Mouse (Mus musculus): ENCODE results near the gene Vmn1r44. TPM values are rescaled to one million over a fixed set of nuclear protein-coding genes. Genes with fewer than 3 reads are reported as not detected.
"Not testable (repeated sequence)": the region's sequence is repeated elsewhere in the genome, so short reads cannot be mapped to it uniquely, and the experiment has no call there.

Gene Vmn1r44
- total and polyA plus RNA-seq, 3 experiments: 0.27 TPM; not detected in 2

DNA sequence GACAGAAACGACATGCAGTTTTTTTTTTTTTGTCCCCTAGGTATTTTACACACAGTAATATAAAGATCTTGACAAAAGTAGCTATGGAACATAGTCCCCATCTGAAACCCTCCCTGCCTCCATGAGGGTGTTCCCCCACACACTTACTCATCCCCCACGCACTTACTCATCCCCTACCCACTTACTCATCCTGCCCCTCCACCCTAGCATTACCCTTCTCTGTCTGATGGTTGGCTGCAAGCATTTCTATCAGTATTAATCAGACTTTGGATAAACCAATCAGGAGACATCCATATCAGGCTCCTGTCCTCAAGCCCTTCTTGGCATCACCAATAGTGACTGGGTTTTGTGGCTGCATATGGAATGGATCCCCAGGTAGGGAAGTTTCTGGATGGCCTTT is 6.5 kb upstream of the Vmn1r44 start:
- Histone ChIP-seq H3K9me3 (replicated peaks) (no peaks in the 10 kb centered on the region), H3K4me1 (ENCODE audit: insufficient read depth, low read depth, low read length) (no peaks in the 10 kb centered on the region), H3K36me3 (replicated peaks) (no peaks in the 10 kb centered on the region), H3K27me3 (ENCODE audit: insufficient read depth, low read length) (no peaks in the 10 kb centered on the region), H3K4me3 (ENCODE audit: low read depth, low read length) (no peak overlapping the region)
- DNase-seq (ENCODE audit: low spot score) (no peak), ATAC-seq (ENCODE audit: extremely low read depth, insufficient number of reproducible peaks, low FRiP score, poor library complexity, severe bottlenecking) (no peak)
- TF ChIP-seq CTCF (IDR thresholded peaks at IDR 0.05; ENCODE audit: low read depth, low read length): no peak
- TF ChIP-seq POLR2AphosphoS5 (IDR thresholded peaks at IDR 0.05; ENCODE audit: insufficient replicate concordance, low read depth, low read length): no peak
- TF ChIP-seq TAL1 (conservative IDR thresholded peaks at IDR 0.05; ENCODE audit: low read depth, low read length): no peak
- no peak for TF ChIP-seq GATA2 (IDR thresholded peaks at IDR 0.05; ENCODE audit: borderline replicate concordance, low read depth, low read length)
- TF ChIP-seq GATA1 (IDR thresholded peaks at IDR 0.05; ENCODE audit: borderline replicate concordance, low read length): no peak

DNA sequence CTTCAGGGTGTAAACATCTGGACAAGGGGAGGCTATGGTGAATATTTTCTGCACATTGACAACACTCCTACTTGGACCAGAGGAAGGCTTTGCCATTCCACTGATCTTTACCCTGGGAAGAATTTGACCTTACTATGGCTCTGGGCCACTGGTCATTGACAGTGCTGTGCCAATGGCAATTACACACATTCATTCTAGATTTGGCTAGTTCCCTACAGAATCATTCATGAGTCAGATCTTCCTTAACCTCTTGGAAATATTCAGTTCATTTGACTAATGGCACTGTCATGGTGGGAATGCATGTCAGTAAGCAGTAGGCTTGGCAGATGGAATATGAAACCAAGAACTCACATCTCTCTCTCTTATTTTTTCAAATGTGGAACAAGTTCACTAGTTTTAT is 2.6 kb upstream of the Vmn1r44 start:
- TF ChIP-seq POLR2AphosphoS5 (IDR thresholded peaks at IDR 0.05; ENCODE audit: insufficient replicate concordance, low read depth, low read length): no peak
- no peak for TF ChIP-seq CTCF (IDR thresholded peaks at IDR 0.05; ENCODE audit: low read depth, low read length)
- TF ChIP-seq GATA2 (IDR thresholded peaks at IDR 0.05; ENCODE audit: borderline replicate concordance, low read depth, low read length): no peak
- no peak for TF ChIP-seq TAL1 (conservative IDR thresholded peaks at IDR 0.05; ENCODE audit: low read depth, low read length)
- no peak for TF ChIP-seq GATA1 (IDR thresholded peaks at IDR 0.05; ENCODE audit: borderline replicate concordance, low read length)
- no peak for ATAC-seq (ENCODE audit: extremely low read depth, insufficient number of reproducible peaks, low FRiP score, poor library complexity, severe bottlenecking)
- no peaks in the 10 kb centered on the region for H3K4me1 ChIP-seq (ENCODE audit: insufficient read depth, low read depth, low read length)
- no peaks in the 10 kb centered on the region for H3K27me3 ChIP-seq (ENCODE audit: insufficient read depth, low read length)
- no peak overlapping the region for H3K4me3 ChIP-seq (ENCODE audit: low read depth, low read length)
- H3K36me3 ChIP-seq (replicated peaks): no peaks in the 10 kb centered on the region
- no peak for DNase-seq (ENCODE audit: low spot score)
- H3K9me3 ChIP-seq (replicated peaks): no peaks in the 10 kb centered on the region

DNA sequence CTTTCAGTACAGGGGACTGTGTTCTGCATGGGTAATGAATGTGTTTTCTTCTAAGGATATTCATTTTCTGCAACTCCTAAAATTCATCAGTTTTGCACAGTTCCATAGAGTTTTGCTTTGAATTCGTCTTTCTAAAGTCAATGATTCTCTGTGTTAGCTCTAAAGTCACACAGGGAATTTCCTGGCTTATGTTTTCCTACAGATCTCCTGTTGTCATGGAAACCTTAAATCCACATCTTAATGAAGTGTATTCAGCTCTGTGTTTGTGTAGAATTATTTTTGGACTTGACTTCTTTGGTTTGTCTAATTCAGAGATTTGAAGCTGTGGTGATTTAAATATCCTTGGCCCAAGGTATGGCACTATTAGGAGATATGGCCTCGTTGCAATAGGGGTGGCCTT is 352 bp downstream of the Vmn1r44 start:
- TF ChIP-seq CTCF (IDR thresholded peaks at IDR 0.05; ENCODE audit: low read depth, low read length): no peak
- TF ChIP-seq GATA1 (IDR thresholded peaks at IDR 0.05; ENCODE audit: borderline replicate concordance, low read length): no peak
- no peak for TF ChIP-seq TAL1 (conservative IDR thresholded peaks at IDR 0.05; ENCODE audit: low read depth, low read length)
- DNase-seq (ENCODE audit: low spot score) (no peak), ATAC-seq (ENCODE audit: extremely low read depth, insufficient number of reproducible peaks, low FRiP score, poor library complexity, severe bottlenecking) (no peak)
- Histone ChIP-seq H3K4me1 (ENCODE audit: insufficient read depth, low read depth, low read length) (no peaks in the 10 kb centered on the region), H3K4me3 (ENCODE audit: low read depth, low read length) (no peak overlapping the region), H3K9me3 (replicated peaks) (no peaks in the 10 kb centered on the region), H3K36me3 (replicated peaks) (no peaks in the 10 kb centered on the region), H3K27me3 (ENCODE audit: insufficient read depth, low read length) (no peaks in the 10 kb centered on the region)

DNA sequence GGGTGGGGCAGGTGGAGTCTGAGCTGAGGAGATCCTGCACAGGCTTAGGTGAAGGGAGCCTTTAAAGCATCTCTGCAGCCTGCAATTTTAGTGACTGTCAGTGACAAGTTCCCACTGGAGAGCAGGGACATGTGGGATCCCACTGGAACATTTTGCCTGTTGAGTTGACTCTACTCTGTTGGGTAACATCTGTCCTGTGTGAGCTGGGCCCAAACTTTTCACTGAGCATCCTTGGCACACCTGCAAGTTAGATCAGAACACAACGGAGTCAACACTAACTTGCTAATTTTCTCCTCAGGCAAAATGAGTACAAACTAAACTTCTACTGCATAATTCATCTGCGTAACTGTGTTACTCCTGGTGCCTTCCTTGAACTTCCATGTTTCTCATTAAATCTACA is 57.0 kb downstream of the Vmn1r44 start, which contains the start of gene Vmn1r45:
TSS of gene Vmn1r45 (minus strand) at position 101 of the 400 bp plus-strand sequence.
- not testable (repeated sequence) for H3K4me1 ChIP-seq (ENCODE audit: insufficient read depth, low read depth, low read length); H3K27me3 ChIP-seq (ENCODE audit: insufficient read depth, low read length); DNase-seq (ENCODE audit: low spot score); H3K4me3 ChIP-seq (ENCODE audit: low read depth, low read length); ATAC-seq (ENCODE audit: extremely low read depth, insufficient number of reproducible peaks, low FRiP score, poor library complexity, severe bottlenecking); H3K36me3 ChIP-seq (replicated peaks); H3K9me3 ChIP-seq (replicated peaks)

DNA sequence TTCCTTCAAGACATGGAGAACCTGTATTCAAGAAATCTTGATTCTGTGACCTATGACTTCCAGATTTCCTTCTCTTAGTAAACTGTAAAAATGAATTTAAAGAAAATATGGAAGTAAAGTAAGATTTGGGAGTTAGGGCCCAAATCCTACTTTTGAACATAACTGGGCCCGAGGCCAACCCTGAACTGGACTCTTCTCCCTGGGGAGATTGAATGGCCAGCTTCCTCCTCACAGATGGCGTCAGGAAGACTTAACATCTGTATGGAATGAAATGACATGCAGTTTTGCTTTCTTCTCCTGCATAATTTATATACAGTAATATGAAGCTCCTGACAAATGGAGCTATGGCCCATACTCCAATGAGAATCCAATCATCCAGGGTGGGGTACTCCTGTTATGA is 57.5 kb downstream of the Vmn1r44 start:
- H3K4me3 ChIP-seq (ENCODE audit: low read depth, low read length): no peak overlapping the region
- H3K4me1 ChIP-seq (ENCODE audit: insufficient read depth, low read depth, low read length): no peaks in the 10 kb centered on the region
- no peak for DNase-seq (ENCODE audit: low spot score)
- ATAC-seq (ENCODE audit: extremely low read depth, insufficient number of reproducible peaks, low FRiP score, poor library complexity, severe bottlenecking): no peak
- no peaks in the 10 kb centered on the region for H3K9me3 ChIP-seq (replicated peaks)
- TF ChIP-seq GATA1 (IDR thresholded peaks at IDR 0.05; ENCODE audit: borderline replicate concordance, low read length) (no peak), CTCF (IDR thresholded peaks at IDR 0.05; ENCODE audit: low read depth, low read length) (no peak), GATA2 (IDR thresholded peaks at IDR 0.05; ENCODE audit: borderline replicate concordance, low read depth, low read length) (no peak), TAL1 (conservative IDR thresholded peaks at IDR 0.05; ENCODE audit: low read depth, low read length) (no peak), POLR2AphosphoS5 (IDR thresholded peaks at IDR 0.05; ENCODE audit: insufficient replicate concordance, low read depth, low read length) (no peak)
- H3K36me3 ChIP-seq (replicated peaks): no peaks in the 10 kb centered on the region
- H3K27me3 ChIP-seq (ENCODE audit: insufficient read depth, low read length): no peaks in the 10 kb centered on the region

Other genes starting within 250 kb of the Vmn1r44 start
- 2.3 and 3.9 TPM in 2 replicates for gene Txnrd3, start 239.7 kb upstream of the Vmn1r44 start, total RNA-seq (2014; fragmentation: Nextera tagmentation)
- gene Txnrd3, start 239.7 kb upstream of the Vmn1r44 start, total RNA-seq (2017): 6.8 and 7.2 TPM in 2 replicates
- gene Txnrd3, start 239.7 kb upstream of the Vmn1r44 start, polyA plus RNA-seq (2012): 4.1 and 5.7 TPM in 2 replicates
- gene Vmn1r40, start 176.1 kb upstream of the Vmn1r44 start, total RNA-seq (2014; fragmentation: Nextera tagmentation): not detected in 2 replicates
- gene Vmn1r40, start 176.1 kb upstream of the Vmn1r44 start, total RNA-seq (2017): 0.06 and 0.16 TPM in 2 replicates
- not detected in 2 replicates for gene Vmn1r40, start 176.1 kb upstream of the Vmn1r44 start, polyA plus RNA-seq (2012)
- not detected in 2 replicates for gene Vmn1r41, start 142.9 kb upstream of the Vmn1r44 start, total RNA-seq (2014; fragmentation: Nextera tagmentation)
- 0.16 and 0.58 TPM in 2 replicates for gene Vmn1r41, start 142.9 kb upstream of the Vmn1r44 start, total RNA-seq (2017)
- not detected in 2 replicates for gene Vmn1r41, start 142.9 kb upstream of the Vmn1r44 start, polyA plus RNA-seq (2012)
- gene Vmn1r42, start 7.2 kb upstream of the Vmn1r44 start, total RNA-seq (2014; fragmentation: Nextera tagmentation): not detected in 2 replicates
- gene Vmn1r42, start 7.2 kb upstream of the Vmn1r44 start, total RNA-seq (2017): 0.11 and 0.12 TPM in 2 replicates
- not detected in 2 replicates for gene Vmn1r42, start 7.2 kb upstream of the Vmn1r44 start, polyA plus RNA-seq (2012)
- gene Vmn1r43, start 7.2 kb upstream of the Vmn1r44 start, total RNA-seq (2014; fragmentation: Nextera tagmentation): not detected in 2 replicates
- gene Vmn1r43, start 7.2 kb upstream of the Vmn1r44 start, total RNA-seq (2017): 0.05 and 0.17 TPM in 2 replicates
- gene Vmn1r43, start 7.2 kb upstream of the Vmn1r44 start, polyA plus RNA-seq (2012): not detected in 2 replicates
- gene Vmn1r45, start 56.9 kb downstream of the Vmn1r44 start, total RNA-seq (2014; fragmentation: Nextera tagmentation): not detected in 2 replicates
- 0.06 and 0.11 TPM in 2 replicates for gene Vmn1r45, start 56.9 kb downstream of the Vmn1r44 start, total RNA-seq (2017)
- not detected in 2 replicates for gene Vmn1r45, start 56.9 kb downstream of the Vmn1r44 start, polyA plus RNA-seq (2012)
- gene Vmn1r46, start 85.7 kb downstream of the Vmn1r44 start, total RNA-seq (2014; fragmentation: Nextera tagmentation): not detected in 2 replicates
- 0.11 and 0.12 TPM in 2 replicates for gene Vmn1r46, start 85.7 kb downstream of the Vmn1r44 start, total RNA-seq (2017)
- not detected in 2 replicates for gene Vmn1r46, start 85.7 kb downstream of the Vmn1r44 start, polyA plus RNA-seq (2012)
- not detected in 2 replicates for gene Vmn1r47, start 132.5 kb downstream of the Vmn1r44 start, total RNA-seq (2014; fragmentation: Nextera tagmentation)
- gene Vmn1r47, start 132.5 kb downstream of the Vmn1r44 start, total RNA-seq (2017): 0.16 and 0.17 TPM in 2 replicates
- gene Vmn1r47, start 132.5 kb downstream of the Vmn1r44 start, polyA plus RNA-seq (2012): not detected in 2 replicates
- not detected in 2 replicates for gene Vmn1r48, start 153.2 kb downstream of the Vmn1r44 start, total RNA-seq (2014; fragmentation: Nextera tagmentation)
- not detected in 2 replicates for gene Vmn1r48, start 153.2 kb downstream of the Vmn1r44 start, total RNA-seq (2017)
- gene Vmn1r48, start 153.2 kb downstream of the Vmn1r44 start, polyA plus RNA-seq (2012): not detected in 2 replicates
- gene Vmn1r49, start 194.8 kb downstream of the Vmn1r44 start, total RNA-seq (2014; fragmentation: Nextera tagmentation): not detected in 2 replicates
- gene Vmn1r49, start 194.8 kb downstream of the Vmn1r44 start, total RNA-seq (2017): 0.16 and 0.17 TPM in 2 replicates
- gene Vmn1r49, start 194.8 kb downstream of the Vmn1r44 start, polyA plus RNA-seq (2012): not detected in 2 replicates
- gene Vmn1r50, start 217.8 kb downstream of the Vmn1r44 start, total RNA-seq (2014; fragmentation: Nextera tagmentation): not detected in 2 replicates
- gene Vmn1r50, start 217.8 kb downstream of the Vmn1r44 start, total RNA-seq (2017): 0.27 TPM in 1 of 2 replicates, not detected in the other
- gene Vmn1r50, start 217.8 kb downstream of the Vmn1r44 start, polyA plus RNA-seq (2012): not detected in 2 replicates
- gene Vmn1r51, start 238.9 kb downstream of the Vmn1r44 start, total RNA-seq (2014; fragmentation: Nextera tagmentation): not detected in 2 replicates
- gene Vmn1r51, start 238.9 kb downstream of the Vmn1r44 start, total RNA-seq (2017): 0.11 and 0.17 TPM in 2 replicates
- not detected in 2 replicates for gene Vmn1r51, start 238.9 kb downstream of the Vmn1r44 start, polyA plus RNA-seq (2012)

Measured in G1E (cell line).